Mouse (Mus musculus): ENCODE measurements around the gene H2-T22. TPM values are rescaled to one million over a fixed set of nuclear protein-coding genes. Genes with fewer than 3 reads are reported as not detected.
A peak's percentile ranks its signal among the peaks of the same experiment; 100 is the strongest.
"Not testable (repeated sequence)": the region's sequence is repeated elsewhere in the genome, so short reads cannot be mapped to it uniquely, and the experiment has no call there.

The H2-T22 gene
- polyA plus RNA-seq, 1 experiment from 2014 or later = 29.0 TPM

DNA sequence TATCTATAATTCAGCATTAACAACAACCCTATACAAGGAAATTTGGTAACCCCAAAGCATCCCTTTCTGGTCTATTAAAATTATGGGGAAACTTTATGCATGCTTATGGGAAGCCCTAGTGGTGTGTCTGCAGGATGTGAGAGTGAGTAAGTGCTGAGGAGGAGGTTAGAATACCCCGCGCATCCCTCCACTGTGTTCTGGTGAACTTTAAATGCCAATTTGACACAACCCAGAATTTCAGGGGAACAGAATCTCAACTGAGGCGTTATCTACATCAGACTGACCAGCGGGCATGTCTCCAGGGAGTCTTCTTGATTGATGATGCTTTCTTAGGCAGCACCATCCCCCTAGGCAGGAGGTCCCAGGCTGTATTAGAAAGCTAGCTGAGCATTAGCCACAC, 16.6 kb downstream of the H2-T22 start:
- Histone ChIP-seq H3K4me2 (no peak overlapping the region), H3K9ac (no peak overlapping the region), H3K4me3 (no peak overlapping the region), H3K36me3 (no peaks in the 10 kb centered on the region), H3K27ac (no peak overlapping the region), H3K27me3 (no peaks in the 10 kb centered on the region), H3K9me3 (no peaks in the 10 kb centered on the region), H3K4me1 (peaks cover 10% of the 10 kb centered on the region)
- 85% methylated on average over 4 of the region's 4 CpGs for WGBS
- no peak for ATAC-seq (ENCODE audit: insufficient number of reproducible peaks, low FRiP score, low TSS enrichment, low read depth)

GRCm38 (mm10) chr17:36025197-36025596, 17.4 kb downstream of the H2-T22 start:
- ATAC-seq (ENCODE audit: insufficient number of reproducible peaks, low FRiP score, low TSS enrichment, low read depth) = no peak
- 73% methylated on average over 5 of the region's 5 CpGs for WGBS
- H3K9ac ChIP-seq = no peak overlapping the region
- H3K4me2 ChIP-seq = no peak overlapping the region
- no peak overlapping the region for H3K27ac ChIP-seq
- H3K9me3 ChIP-seq = no peaks in the 10 kb centered on the region
- no peaks in the 10 kb centered on the region for H3K27me3 ChIP-seq
- H3K4me3 ChIP-seq = no peak overlapping the region
- peaks cover 10% of the 10 kb centered on the region for H3K4me1 ChIP-seq
- H3K36me3 ChIP-seq = no peaks in the 10 kb centered on the region

- H3K9ac ChIP-seq = no peak overlapping the region
- no peak overlapping the region for H3K4me3 ChIP-seq
- no peaks in the 10 kb centered on the region for H3K9me3 ChIP-seq
- H3K36me3 ChIP-seq = no peaks in the 10 kb centered on the region
- H3K27ac ChIP-seq = peak overlapping the region; percentile 76
- no peak overlapping the region for H3K4me2 ChIP-seq
- H3K4me1 ChIP-seq = peaks cover 10% of the 10 kb centered on the region
- 58% methylated on average over 9 of the region's 9 CpGs for WGBS
- H3K27me3 ChIP-seq = no peaks in the 10 kb centered on the region
- ATAC-seq (ENCODE audit: insufficient number of reproducible peaks, low FRiP score, low TSS enrichment, low read depth) = no peak
These were observed 18.6 kb downstream of the H2-T22 start for GRCm38 (mm10) chr17:36023710-36024654.

GRCm38 (mm10) chr17:36022922-36023321, 19.6 kb downstream of the H2-T22 start:
- Histone ChIP-seq H3K4me1 (peaks cover 10% of the 10 kb centered on the region), H3K36me3 (no peaks in the 10 kb centered on the region), H3K4me2 (no peak overlapping the region), H3K27ac (no peak overlapping the region), H3K27me3 (no peaks in the 10 kb centered on the region), H3K9ac (no peak overlapping the region), H3K9me3 (no peaks in the 10 kb centered on the region), H3K4me3 (no peak overlapping the region)
- WGBS = 87% methylated on average over 6 of the region's 6 CpGs
- no peak for ATAC-seq (ENCODE audit: insufficient number of reproducible peaks, low FRiP score, low TSS enrichment, low read depth)

GRCm38 (mm10) chr17:36022098-36022497, 20.4 kb downstream of the H2-T22 start:
- no peak overlapping the region for H3K9ac ChIP-seq
- 91% methylated on average over 9 of the region's 9 CpGs for WGBS
- no peaks in the 10 kb centered on the region for H3K36me3 ChIP-seq
- H3K27ac ChIP-seq = no peak overlapping the region
- H3K4me2 ChIP-seq = no peak overlapping the region
- no peak overlapping the region for H3K4me3 ChIP-seq
- H3K4me1 ChIP-seq = peaks cover 10% of the 10 kb centered on the region
- H3K27me3 ChIP-seq = no peaks in the 10 kb centered on the region
- no peak for ATAC-seq (ENCODE audit: insufficient number of reproducible peaks, low FRiP score, low TSS enrichment, low read depth)
- H3K9me3 ChIP-seq = no peaks in the 10 kb centered on the region

DNA sequence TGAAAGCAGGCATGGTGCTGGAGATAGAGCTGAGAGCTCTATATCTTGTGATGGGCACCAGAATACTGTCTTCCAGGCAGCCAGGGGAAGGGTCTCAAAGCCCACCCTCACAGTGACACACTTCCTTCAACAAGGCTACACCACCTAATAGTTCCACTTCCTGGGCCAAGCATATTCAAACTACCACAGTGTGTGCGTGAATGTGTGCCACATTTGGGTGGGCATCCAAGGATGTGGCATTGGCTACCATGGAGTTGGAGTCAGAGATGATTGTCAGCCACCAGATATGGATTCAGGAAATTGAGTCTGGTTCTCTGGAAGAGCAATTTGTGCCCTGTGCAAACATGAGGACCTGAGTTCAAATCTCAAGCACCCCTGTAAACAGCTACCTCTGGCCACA, 21.2 kb downstream of the H2-T22 start:
- WGBS = 80% methylated on average over 1 of the region's 1 CpGs
- ATAC-seq (ENCODE audit: insufficient number of reproducible peaks, low FRiP score, low TSS enrichment, low read depth) = no peak
- H3K4me2 ChIP-seq = no peak overlapping the region
- H3K4me3 ChIP-seq = no peak overlapping the region
- H3K36me3 ChIP-seq = no peaks in the 10 kb centered on the region
- H3K27ac ChIP-seq = no peak overlapping the region
- no peaks in the 10 kb centered on the region for H3K27me3 ChIP-seq
- H3K4me1 ChIP-seq = peaks cover 10% of the 10 kb centered on the region
- H3K9me3 ChIP-seq = no peaks in the 10 kb centered on the region
- no peak overlapping the region for H3K9ac ChIP-seq

DNA sequence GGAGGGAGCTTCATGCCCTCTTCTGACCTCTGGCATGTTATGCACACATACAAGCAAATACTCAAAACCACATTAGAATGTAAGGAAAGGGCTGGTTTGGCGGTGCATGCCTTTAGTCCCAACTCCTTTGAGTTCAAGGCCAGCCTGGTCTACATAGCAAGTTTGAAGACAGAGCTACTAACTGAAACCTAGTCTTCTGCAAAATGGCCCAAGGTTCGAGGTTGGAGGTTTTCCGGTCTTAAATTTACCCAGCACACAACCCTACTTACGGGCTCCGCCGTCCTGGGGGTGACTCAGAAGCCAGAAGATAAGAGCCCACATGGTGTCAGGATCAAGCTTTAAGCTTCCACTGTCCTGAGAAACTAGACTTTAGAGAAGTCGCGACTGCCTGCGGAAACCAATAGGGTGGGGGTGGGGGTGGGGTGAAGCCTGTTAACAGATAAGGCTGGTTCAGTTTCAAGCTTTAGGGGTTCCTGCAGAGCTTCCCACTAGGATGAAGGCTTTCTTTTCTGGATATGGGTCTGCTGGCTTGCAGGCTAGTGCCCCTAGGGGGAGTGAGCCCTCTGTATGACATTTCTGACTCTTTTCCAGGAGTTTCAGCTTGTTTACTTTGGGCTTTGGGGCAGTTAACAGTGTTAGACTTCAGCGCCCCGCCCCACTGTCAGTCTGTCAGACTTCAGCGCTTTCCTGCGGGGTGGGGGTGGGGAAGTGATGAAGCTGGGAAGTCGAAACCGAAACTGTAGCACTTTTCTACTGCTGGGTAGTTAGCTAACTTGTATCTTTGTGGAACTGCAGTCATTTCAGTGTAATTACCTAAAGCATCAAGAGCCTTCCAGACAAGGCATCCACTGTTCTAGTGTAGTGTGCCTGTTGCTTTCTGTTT, 22.1 kb downstream of the H2-T22 start, which contains the start of gene H2-T24:
Gene H2-T24, minus strand, starts transcription at position 370 of the 883 bp plus-strand sequence.
- H3K27ac ChIP-seq = peak within 1 kb of the TSS; percentile 33; the same call in 1 of the 2 replicates
- H3K4me3 ChIP-seq = peak within 1 kb of the TSS; percentile 10; the same call in 1 of the 2 replicates
- H3K27me3 ChIP-seq = no peaks in the 10 kb centered on the region
- peaks cover 10% of the 10 kb centered on the region for H3K4me1 ChIP-seq
- no peak within 1 kb of the TSS for H3K9ac ChIP-seq
- no peaks in the 10 kb centered on the region for H3K9me3 ChIP-seq
- peaks cover 3% of the 10 kb centered on the region for H3K36me3 ChIP-seq
- no peak for ATAC-seq (ENCODE audit: insufficient number of reproducible peaks, low FRiP score, low TSS enrichment, low read depth)
- H3K4me2 ChIP-seq = 0 out of 2 replicates have a peak within 1 kb of the TSS, but pooled peaks have one; percentile 19
- 37% methylated on average over 15 of the region's 15 CpGs for WGBS

DNA sequence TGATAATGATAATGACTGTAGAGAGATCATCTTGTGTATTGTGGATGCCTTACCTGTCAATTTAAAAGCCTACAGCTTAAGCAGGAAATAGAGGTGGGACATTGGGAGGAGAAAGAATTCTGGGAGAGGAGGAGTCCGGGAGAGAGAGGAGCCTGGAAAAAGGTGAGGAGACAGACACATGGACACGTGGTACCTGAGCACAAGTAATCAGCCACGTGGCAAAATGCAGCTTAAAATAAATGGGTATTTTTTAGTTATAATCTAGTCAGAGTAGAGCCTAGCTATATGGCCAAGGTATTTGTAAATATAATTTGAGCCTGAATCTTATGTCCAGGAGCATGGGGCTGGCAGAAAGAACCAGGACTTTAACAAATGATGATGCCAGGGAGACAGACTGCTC, 23.0 kb downstream of the H2-T22 start:
- Histone ChIP-seq H3K4me3 (no peak overlapping the region), H3K36me3 (peaks cover 12% of the 10 kb centered on the region), H3K4me2 (no peak overlapping the region), H3K9me3 (no peaks in the 10 kb centered on the region), H3K27ac (no peak overlapping the region), H3K27me3 (no peaks in the 10 kb centered on the region), H3K9ac (no peak overlapping the region), H3K4me1 (peaks cover 10% of the 10 kb centered on the region)
- 67% methylated on average over 3 of the region's 3 CpGs for WGBS
- no peak for ATAC-seq (ENCODE audit: insufficient number of reproducible peaks, low FRiP score, low TSS enrichment, low read depth)

DNA sequence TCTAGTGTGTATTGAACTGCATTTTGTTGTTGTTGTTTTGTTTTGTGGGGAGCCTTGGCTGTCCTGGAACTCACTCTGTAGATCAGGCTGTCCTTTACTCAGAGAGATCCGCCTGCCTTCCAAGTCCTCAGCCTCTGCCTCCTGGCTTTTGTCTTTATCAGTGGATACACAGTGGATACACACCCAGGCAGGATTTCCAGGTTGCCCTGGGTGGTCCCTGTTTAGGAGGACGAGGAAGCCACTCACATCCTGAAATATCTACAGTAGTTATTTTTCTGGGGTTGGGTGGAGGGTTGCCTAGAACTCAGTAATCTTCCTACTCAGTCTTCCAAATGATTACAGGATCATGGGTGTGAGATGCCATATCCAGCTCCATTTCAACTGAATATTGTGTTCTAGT, 23.6 kb downstream of the H2-T22 start:
- peaks cover 17% of the 10 kb centered on the region for H3K36me3 ChIP-seq
- 70% methylated on average over 2 of the region's 2 CpGs for WGBS
- no peak for ATAC-seq (ENCODE audit: insufficient number of reproducible peaks, low FRiP score, low TSS enrichment, low read depth)

GRCm38 (mm10) chr17:36017046-36017445, 25.5 kb downstream of the H2-T22 start:
- H3K9ac ChIP-seq = no peak overlapping the region
- WGBS = 87% methylated on average over 5 of the region's 5 CpGs
- H3K27ac ChIP-seq = no peak overlapping the region
- H3K4me3 ChIP-seq = no peak overlapping the region
- no peaks in the 10 kb centered on the region for H3K9me3 ChIP-seq
- no peak for ATAC-seq (ENCODE audit: insufficient number of reproducible peaks, low FRiP score, low TSS enrichment, low read depth)
- no peaks in the 10 kb centered on the region for H3K4me1 ChIP-seq
- no peak overlapping the region for H3K4me2 ChIP-seq
- peaks cover 17% of the 10 kb centered on the region for H3K36me3 ChIP-seq
- no peaks in the 10 kb centered on the region for H3K27me3 ChIP-seq

More for the DNA sequence above, 23.6 kb downstream of the H2-T22 start:
- H3K4me3 ChIP-seq = no peak overlapping the region
- no peak overlapping the region for H3K9ac ChIP-seq
- H3K4me2 ChIP-seq = no peak overlapping the region
- H3K27ac ChIP-seq = no peak overlapping the region
- no peaks in the 10 kb centered on the region for H3K9me3 ChIP-seq
- H3K4me1 ChIP-seq = peaks cover 6% of the 10 kb centered on the region
- no peaks in the 10 kb centered on the region for H3K27me3 ChIP-seq

DNA sequence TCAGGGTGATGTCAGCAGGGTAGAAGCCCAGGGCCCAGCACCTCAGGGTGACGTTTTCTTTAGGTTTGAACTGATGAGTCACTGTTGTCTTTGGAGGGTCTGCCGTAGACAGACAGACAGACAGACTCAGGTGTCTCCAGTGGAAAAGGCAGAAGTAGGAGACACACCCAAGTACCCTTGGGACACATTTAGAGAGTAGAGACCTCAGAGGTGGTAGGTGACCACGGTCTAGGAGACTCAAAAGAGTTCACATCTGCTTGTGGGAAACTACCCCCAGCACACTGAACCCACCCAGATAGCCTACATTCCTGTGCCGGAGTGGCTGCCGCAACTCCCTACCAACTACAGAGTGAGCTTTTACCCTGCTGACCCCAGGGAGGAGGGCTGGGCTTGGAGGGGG, 27.6 kb downstream of the H2-T22 start:
- no peak overlapping the region for H3K4me3 ChIP-seq
- no peak overlapping the region for H3K27ac ChIP-seq
- no peak overlapping the region for H3K9ac ChIP-seq
- H3K36me3 ChIP-seq = peaks cover 17% of the 10 kb centered on the region
- H3K4me2 ChIP-seq = no peak overlapping the region
- no peaks in the 10 kb centered on the region for H3K9me3 ChIP-seq
- ATAC-seq (ENCODE audit: insufficient number of reproducible peaks, low FRiP score, low TSS enrichment, low read depth) = no peak
- no peaks in the 10 kb centered on the region for H3K27me3 ChIP-seq
- WGBS = 90% methylated on average over 5 of the region's 5 CpGs
- H3K4me1 ChIP-seq = no peaks in the 10 kb centered on the region

DNA sequence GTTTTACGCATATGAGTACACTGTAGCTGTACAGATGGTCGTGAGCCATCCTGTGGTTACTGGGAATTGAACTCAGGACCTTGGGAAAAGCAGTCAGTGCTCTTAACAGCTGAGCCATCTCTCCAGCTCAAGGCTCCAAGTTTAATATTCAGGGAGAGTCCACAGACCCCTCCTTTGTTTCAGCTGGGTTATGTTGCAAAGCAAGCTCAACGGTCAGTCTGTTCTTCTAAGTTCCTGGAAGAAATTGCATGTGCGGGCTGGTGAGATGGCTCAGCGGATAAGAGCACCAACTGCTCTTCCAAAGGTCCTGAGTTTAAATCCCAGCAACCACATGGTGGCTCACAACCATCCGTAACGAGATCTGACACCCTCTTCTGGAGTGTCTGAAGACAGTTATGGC, 38.1 kb downstream of the H2-T22 start:
- WGBS = 91% methylated on average over 7 of the region's 7 CpGs
- not testable (repeated sequence) for ATAC-seq (ENCODE audit: insufficient number of reproducible peaks, low FRiP score, low TSS enrichment, low read depth); H3K27me3 ChIP-seq

More for the DNA sequence above, 38.1 kb downstream of the H2-T22 start:
- not testable (repeated sequence) for H3K27ac ChIP-seq, H3K4me3 ChIP-seq, H3K4me2 ChIP-seq, H3K9me3 ChIP-seq, H3K4me1 ChIP-seq, H3K36me3 ChIP-seq, H3K9ac ChIP-seq

All from limb, embryonic 15.5 days (tissue).